Mouse (Mus musculus) spleen, adult 2 months (tissue): ENCODE data around the gene Slc30a3.

Source experiments
- CTCF ChIP-seq: fragments of 200-500 bp; IDR thresholded peaks from 2 replicates; pipeline ENCODE4 v1.5.1; 2011; ENCODE audit warnings: mild to moderate bottlenecking, inconsistent platforms; ENCODE audit not compliant: insufficient read depth, insufficient read length, insufficient replicate concordance; ENCODE audit errors: extremely low read depth
- POLR2A ChIP-seq: fragments of 200-500 bp; IDR thresholded peaks from 2 replicates; pipeline ENCODE4 v1.6.1; 2011; ENCODE audit warnings: low read depth, low read length, inconsistent platforms

DNA sequence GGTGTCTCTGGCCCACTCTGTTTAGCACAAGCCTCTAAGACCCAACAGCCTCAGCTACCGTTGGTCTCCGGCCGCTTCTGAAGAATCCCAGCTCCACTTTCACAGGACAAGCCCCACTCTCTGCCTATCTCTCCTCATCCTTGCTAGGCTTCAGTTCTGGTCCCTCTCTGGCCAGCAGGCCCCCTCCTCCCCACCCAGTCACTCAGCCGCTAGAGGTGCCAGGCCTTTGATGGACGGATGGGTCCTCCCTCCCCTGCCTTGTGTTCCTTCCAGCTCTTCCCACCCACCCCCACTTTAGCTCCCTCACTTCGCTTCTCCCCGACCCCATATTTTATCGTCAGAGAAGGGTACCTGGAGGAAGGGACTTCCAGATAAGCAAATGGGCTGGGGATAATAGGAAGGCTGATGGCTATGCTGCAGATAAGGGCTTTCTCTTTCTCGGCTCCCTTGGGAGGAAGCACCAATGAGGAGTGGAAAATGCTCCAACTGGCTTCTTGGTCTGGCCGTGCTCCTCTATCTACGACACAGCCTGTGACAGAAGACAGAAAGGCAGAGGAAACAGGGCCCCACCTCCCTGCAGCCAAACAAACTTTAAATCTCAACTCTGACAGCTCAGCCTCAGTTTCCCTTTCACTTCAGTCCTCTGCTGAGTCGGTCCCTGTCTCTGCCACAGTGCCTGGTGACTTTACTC, 25.0 kb downstream of the Slc30a3 start:
- TF ChIP-seq POLR2A: no peak
- no peak for TF ChIP-seq CTCF
